ENCODE assay signal across 10 mouse cellular contexts in the genomic region with DNA sequence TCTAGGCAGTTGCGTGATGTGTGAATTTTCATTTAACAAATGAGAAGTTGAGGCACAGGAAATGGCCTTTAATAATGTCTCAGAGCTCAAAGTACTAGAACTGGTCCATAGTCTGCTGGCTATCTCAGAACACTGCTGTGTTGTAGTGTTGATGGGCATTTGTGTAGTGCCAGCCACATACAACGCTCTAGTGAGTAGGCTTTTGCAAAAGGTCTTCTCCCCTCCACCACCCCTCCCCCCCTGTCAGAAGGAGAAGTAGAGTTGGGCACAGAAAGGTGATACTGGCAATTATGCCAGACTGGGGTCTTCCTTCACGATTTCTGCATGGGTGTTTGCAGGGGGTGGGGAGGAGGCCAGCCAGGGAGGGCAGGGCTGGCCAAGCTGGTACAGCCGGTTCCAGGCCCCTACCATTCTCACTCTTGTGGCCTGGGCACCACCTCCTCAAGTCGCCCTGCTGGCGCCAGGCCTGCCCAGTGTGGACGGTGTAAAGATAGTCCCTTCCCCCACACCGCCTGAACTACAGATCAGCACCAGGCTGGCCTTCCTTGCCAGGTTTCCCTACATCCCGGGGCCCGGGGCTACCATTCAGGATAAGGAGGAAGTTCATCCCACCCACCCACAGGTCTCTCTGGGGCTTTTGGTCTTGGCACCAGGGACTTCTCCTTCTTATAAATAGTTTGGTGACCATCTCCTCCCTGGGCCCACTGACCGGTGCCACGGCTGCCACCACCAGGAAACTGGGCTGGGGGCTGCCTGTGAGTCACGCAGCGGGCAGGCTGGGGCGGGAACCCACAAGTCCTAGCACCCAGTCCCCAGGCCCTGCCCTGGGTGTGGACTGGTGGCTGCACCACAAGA. TPM values are rescaled to one million over a fixed set of nuclear protein-coding genes. Genes with fewer than 3 reads are reported as not detected.
A peak's percentile ranks its signal among the peaks of the same experiment; 100 is the strongest.
DNase-seq lines count a peak whose midpoint lies in the region; ATAC-seq and TF ChIP-seq lines count a peak whose summit lies in the region.
"Had no signal": no experiment of that assay in that cellular context is flagged by ENCODE, and none has a peak within 500 bp of the region (broad histone marks: within the 10 kb centered on the region; RNA-seq: fewer than 3 reads in every experiment).

No protein-coding gene starts in this region.

- no peaks in the 10 kb centered on the region for H3K36me3 ChIP-seq in thymus, adult 2 months (ENCODE audit: control insufficient read depth, insufficient read depth, low read length)
- H3K36me3 ChIP-seq in limb, embryonic 15.5 days = no peaks in the 10 kb centered on the region
- H3K36me3 ChIP-seq: hindbrain, embryonic 15.5 days had no signal

- H3K9ac ChIP-seq in limb, embryonic 15.5 days = no peak overlapping the region
- H3K9ac ChIP-seq: hindbrain, embryonic 15.5 days had no signal

- no peak for TF ChIP-seq CTCF in thymus, adult 2 months (IDR thresholded peaks at IDR 0.05; ENCODE audit: borderline replicate concordance, control insufficient read depth, extremely low read depth, insufficient read depth, low read length, poor library complexity)

- H3K27ac ChIP-seq in thymus, adult 2 months (ENCODE audit: control insufficient read depth, insufficient read depth, low read length) = 0 out of 2 replicates have a peak overlapping the region, but pooled peaks have one; percentile 22
- H3K27ac ChIP-seq in limb, embryonic 15.5 days = peak overlapping the region; percentile 44; the same call in 1 of the 2 replicates

- no peak for ATAC-seq in limb, embryonic 15.5 days (ENCODE audit: insufficient number of reproducible peaks, low FRiP score, low TSS enrichment, low read depth)

- no peak for TF ChIP-seq POLR2A in thymus, adult 2 months (IDR thresholded peaks at IDR 0.05; ENCODE audit: control insufficient read depth, extremely low read depth, insufficient read depth, low read length, poor library complexity)

- no peaks in the 10 kb centered on the region for H3K9me3 ChIP-seq in limb, embryonic 15.5 days
- H3K9me3 ChIP-seq: hindbrain, embryonic 15.5 days had no signal

- WGBS in thymus, adult 2 months = 60% methylated on average over 15 of the region's 15 CpGs
- 62% methylated on average over 15 of the region's 15 CpGs for WGBS in limb, embryonic 15.5 days

- peaks cover 50% of the 10 kb centered on the region for H3K4me1 ChIP-seq in thymus, adult 2 months (replicated peaks; ENCODE audit: control insufficient read depth, insufficient read depth, low read length)
- peaks cover 73% of the 10 kb centered on the region for H3K4me1 ChIP-seq in limb, embryonic 15.5 days

- peak; percentile 43 to 50 for DNase-seq in cerebellum, postnatal 10 days
- DNase-seq in cerebellum, postnatal 4 days (ENCODE audit: low spot score in 2 of 2) = no peak
- no peak for DNase-seq in thymus, adult 2 months
- no peak for DNase-seq in thymus, adult 18-20 months
- DNase-seq in urinary bladder, postnatal 25 days (ENCODE audit: low spot score) = peak; percentile 51
- no peak for DNase-seq in gastrocnemius, postnatal 10 days
- no peak for DNase-seq in left cerebral cortex, adult 9 months (ENCODE audit: low spot score in 2 of 2)

- H3K27me3 ChIP-seq in thymus, adult 2 months (ENCODE audit: control insufficient read depth, insufficient read depth, low read length) = no peaks in the 10 kb centered on the region
- peaks cover 18% of the 10 kb centered on the region for H3K27me3 ChIP-seq in limb, embryonic 15.5 days
- H3K27me3 ChIP-seq: hindbrain, embryonic 15.5 days had no signal

- no peak overlapping the region for H3K4me2 ChIP-seq in limb, embryonic 15.5 days
- H3K4me2 ChIP-seq: hindbrain, embryonic 15.5 days had no signal

- H3K4me3 ChIP-seq in thymus, adult 2 months (ENCODE audit: control insufficient read depth, insufficient read depth, low read length) = no peak overlapping the region
- H3K4me3 ChIP-seq in limb, embryonic 15.5 days = no peak overlapping the region
- H3K4me3 ChIP-seq: hindbrain, embryonic 15.5 days had no signal

RNA-seq across cellular contexts. Expression of gene Junb, which starts 3.4 kb away (rescaled TPM):
- polyA plus RNA-seq in thymus, adult 2 months (2012; rRNA removed) = 125 and 128 TPM in 2 replicates
- 30.4 and 42.5 TPM in 2 replicates for polyA plus RNA-seq in limb, embryonic 15.5 days (2015; fragmentation: Nextera tagmentation; extraction: Ambion mirVana)
- total RNA-seq in gastrocnemius, postnatal 10 days (2021) = 1 to 10 TPM; 5.8 to 8.9 TPM

RNA-seq across cellular contexts. Expression of gene Hook2, which starts 8.5 kb away (rescaled TPM):
- 7.2 and 7.4 TPM in 2 replicates for polyA plus RNA-seq in thymus, adult 2 months (2012; rRNA removed)
- polyA plus RNA-seq in limb, embryonic 15.5 days (2015; fragmentation: Nextera tagmentation; extraction: Ambion mirVana) = 26.9 and 28.8 TPM in 2 replicates
- 1 to 10 TPM; 2.3 to 2.7 TPM for total RNA-seq in gastrocnemius, postnatal 10 days (2021)

RNA-seq across cellular contexts. Expression of gene Rnaseh2a, which starts 12.3 kb away (rescaled TPM):
- 69.4 and 76.1 TPM in 2 replicates for polyA plus RNA-seq in thymus, adult 2 months (2012; rRNA removed)
- polyA plus RNA-seq in limb, embryonic 15.5 days (2015; fragmentation: Nextera tagmentation; extraction: Ambion mirVana) = 95.2 and 95.6 TPM in 2 replicates
- total RNA-seq in gastrocnemius, postnatal 10 days (2021) = 10 to 100 TPM; 26.7 to 36.8 TPM

RNA-seq across cellular contexts. Expression of gene Prdx2, which starts 12.5 kb away (rescaled TPM):
- 162 and 183 TPM in 2 replicates for polyA plus RNA-seq in thymus, adult 2 months (2012; rRNA removed)
- 635 and 681 TPM in 2 replicates for polyA plus RNA-seq in limb, embryonic 15.5 days (2015; fragmentation: Nextera tagmentation; extraction: Ambion mirVana)
- total RNA-seq in gastrocnemius, postnatal 10 days (2021) = 100 to 1,000 TPM; 260 to 267 TPM

RNA-seq across cellular contexts. Expression of gene Gm49661, which starts 12.6 kb away (rescaled TPM):
- polyA plus RNA-seq in thymus, adult 2 months (2012; rRNA removed) = 4.3 TPM in 1 of 2 replicates, not detected in the other
- not detected in 2 replicates for polyA plus RNA-seq in limb, embryonic 15.5 days (2015; fragmentation: Nextera tagmentation; extraction: Ambion mirVana)
- total RNA-seq in gastrocnemius, postnatal 10 days (2021) = not detected
- polyA plus RNA-seq: cerebellum, adult 2 months; hindbrain, embryonic 15.5 days had no signal

Comparison
In these comparisons a context has a peak if more than half of its experiments do, and no peak if none do; other contexts are left out.
1. DNase-seq: peak in cerebellum, postnatal 10 days (2 of 2) and urinary bladder, postnatal 25 days (single experiment); none in cerebellum, postnatal 4 days (0 of 2), thymus, adult 2 months (single experiment), thymus, adult 18-20 months (0 of 2), gastrocnemius, postnatal 10 days (single experiment) and left cerebral cortex, adult 9 months (0 of 2).